Mouse (Mus musculus) T-helper 2 cell (primary cell): ENCODE measurements around the gene Gm49352.
"Not testable (repeated sequence)": the region's sequence is repeated elsewhere in the genome, so short reads cannot be mapped to it uniquely, and the experiment has no call there.

Source experiments
- in situ Hi-C: fragments of 300-600 bp; cut with MboI, MseI; formaldehyde crosslinking; loops from one replicate; pipeline ENCODE4 v1.15.1; 2025; ENCODE audit warnings: high pct_unique_total_duplicates

The Gm49352 gene

DNA sequence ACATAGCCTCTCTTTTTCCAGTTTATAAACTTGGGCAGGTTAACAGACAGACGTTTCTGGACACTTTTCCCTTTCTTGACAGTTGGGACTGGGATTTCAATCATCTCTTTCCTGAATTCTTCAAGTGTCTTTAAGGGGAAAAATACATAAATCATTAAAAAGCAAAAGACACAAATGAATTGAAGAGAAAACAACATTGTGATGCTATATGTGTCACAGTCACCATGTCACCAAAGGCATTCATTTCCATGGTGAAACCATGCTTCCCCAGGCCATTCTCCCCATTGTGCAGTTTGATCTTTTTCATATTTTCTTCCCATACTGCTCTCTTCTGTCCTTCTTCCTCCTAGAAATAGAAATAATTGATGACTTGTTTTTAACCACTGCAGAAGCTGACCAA lies at the start of gene Gm49352:
Gm49352 (minus strand) TSS at position 101 of the 400 bp plus-strand sequence.
- in situ Hi-C loops = not testable (repeated sequence)

DNA sequence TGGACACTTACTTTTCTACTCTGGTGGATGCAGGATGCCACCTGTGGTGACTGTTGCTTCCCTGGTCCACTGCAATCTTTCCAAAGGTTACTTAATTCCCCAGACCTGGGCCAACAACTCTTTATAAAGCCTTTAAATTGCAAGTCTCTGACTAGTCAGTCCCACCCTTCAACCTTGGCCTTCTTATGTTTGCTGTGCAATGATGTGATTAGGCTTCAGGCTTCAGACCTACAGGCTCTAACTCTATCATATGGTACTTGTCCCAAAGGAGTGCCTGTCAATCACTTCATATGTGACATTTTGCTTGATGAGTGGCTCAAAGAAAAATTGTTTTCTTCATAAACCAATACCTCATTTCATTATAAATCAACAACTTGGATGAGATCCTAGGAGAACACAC lies 2.1 kb upstream of the Gm49352 start, which contains the start of gene Cts3:
Cts3 (minus strand) TSS at position 101 of the 400 bp plus-strand sequence.
- in situ Hi-C loops = no loop called here

DNA sequence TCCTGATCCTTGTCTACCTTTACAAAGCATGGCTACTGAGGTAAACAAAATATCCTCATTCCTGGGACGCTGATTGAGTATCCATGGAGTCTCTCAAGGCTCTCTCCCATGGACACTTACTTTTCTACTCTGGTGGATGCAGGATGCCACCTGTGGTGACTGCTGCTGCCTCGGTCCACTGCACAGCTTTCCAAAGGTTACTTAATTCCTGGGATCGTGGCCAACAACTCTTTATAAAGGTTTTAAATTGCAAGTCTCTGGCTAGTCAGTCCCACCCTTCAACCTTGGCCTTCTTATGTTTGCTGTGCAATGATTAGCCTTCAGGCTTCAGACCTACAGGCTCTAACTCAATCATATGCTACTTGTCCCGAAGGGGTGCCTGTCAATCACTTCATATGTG lies 26.3 kb downstream of the Gm49352 start, which contains the start of gene Ctsm:
Ctsm (minus strand) TSS at position 209 of the 400 bp plus-strand sequence.
- in situ Hi-C loops = no loop called here
